Mouse (Mus musculus) gastrocnemius, adult 18-20 months (tissue): ENCODE results near the gene Utp11. TPM values are rescaled to one million over a fixed set of nuclear protein-coding genes. Genes with fewer than 3 reads are reported as not detected.

Experiments used
- DNase-seq: peaks from one replicate; pipeline ENCODE4 v3.0.0; 2021; ENCODE audit warnings: low spot score
- microRNA-seq: library from miRNA; unstranded; fragments of <30 nt; microRNA quantifications from one replicate; pipeline ENCODE4 v1.2.0, GENCODE M21; 2021
- total RNA-seq, 2 experiments: library from RNA; stranded (reverse); gene quantifications; 2 replicates each; pipeline ENCODE4 v1.2.3; 2021

Utp11 gene
- total RNA-seq, 2 experiments from 2014 or later = 18.4 to 22.7 TPM

DNA sequence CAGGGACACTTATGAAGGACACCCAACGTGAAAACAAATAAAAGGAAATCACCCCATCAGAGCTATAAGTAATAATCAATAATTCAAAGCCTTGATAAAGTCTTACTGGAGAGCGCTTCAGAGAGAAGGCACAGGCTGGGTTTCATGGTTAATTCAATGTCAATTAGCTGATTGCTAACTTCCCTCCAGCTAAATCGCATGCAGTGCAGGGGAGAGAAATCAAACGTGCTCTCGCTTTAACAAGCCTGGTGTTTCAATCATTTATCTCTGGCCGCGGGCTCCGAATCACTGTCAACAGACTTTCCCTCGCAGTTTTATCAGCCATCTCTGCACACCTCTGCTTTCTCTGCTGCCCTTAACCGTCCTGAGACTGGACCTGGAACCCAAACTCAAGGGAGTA, 60.5 kb downstream of the Utp11 start:
- DNase-seq = no peak

DNA sequence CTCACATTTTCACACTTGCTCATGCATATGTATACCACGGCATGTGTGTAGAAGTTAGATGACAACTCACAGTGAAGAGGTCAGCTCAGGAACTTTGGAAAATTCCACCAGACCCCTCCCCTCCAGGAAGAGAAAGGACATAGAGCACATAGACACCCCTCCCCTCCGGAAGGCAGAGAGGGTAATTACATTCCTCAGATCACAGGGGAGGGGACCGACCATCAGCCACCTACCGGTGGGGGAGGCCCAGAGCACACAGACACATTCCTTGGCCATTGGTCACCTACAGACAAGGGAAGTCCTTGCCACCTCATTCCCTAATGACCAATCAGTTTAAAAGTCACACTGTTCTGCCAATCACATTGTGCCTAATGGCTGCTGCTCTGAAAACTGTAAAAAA, 61.9 kb downstream of the Utp11 start:
- DNase-seq = no peak

Small RNAs within 50 kb of the gene (microRNA-seq; reads per million reads assigned to microRNA genes)
- not detected for gene Gm24721
- gene Mir697 = not detected

Other genes with a start within 250 kb of the Utp11 start
- not detected for gene 3100002H09Rik, start 82.8 kb downstream of the Utp11 start, total RNA-seq
- gene Pou3f1, start 36.8 kb downstream of the Utp11 start, total RNA-seq = under 1 TPM; 0.31 to 0.39 TPM
- gene Fhl3, start 7.1 kb upstream of the Utp11 start, total RNA-seq = 100 to 1,000 TPM; 271 to 315 TPM
- gene Sf3a3, start 21.2 kb upstream of the Utp11 start, total RNA-seq = 10 to 100 TPM; 12.7 to 13.9 TPM
- gene Inpp5b, start 48.2 kb upstream of the Utp11 start, total RNA-seq = 1 to 10 TPM; 7.4 to 8.1 TPM
- 10 to 100 TPM; 11.1 to 12.1 TPM for gene Mtf1, start 108.5 kb upstream of the Utp11 start, total RNA-seq
- gene Yrdc, start 157.1 kb upstream of the Utp11 start, total RNA-seq = 10 to 100 TPM; 10.4 to 11.9 TPM
- 10 to 100 TPM; 19.7 to 23.0 TPM for gene 1110065P20Rik, start 157.6 kb upstream of the Utp11 start, total RNA-seq
- gene Maneal, start 168.6 kb upstream of the Utp11 start, total RNA-seq = under 1 TPM; 0.23 to 0.52 TPM
- not detected for gene Epha10, start 187.3 kb upstream of the Utp11 start, total RNA-seq
- gene 9930104L06Rik, start 243.4 kb upstream of the Utp11 start, total RNA-seq = 1 to 10 TPM; 6.2 to 6.5 TPM
- under 1 TPM in 1 of 2 experiments, not detected in 1; 0.62 TPM for gene Cdca8, start 245.7 kb upstream of the Utp11 start, total RNA-seq